Mouse (Mus musculus): ENCODE results near the gene 1700037C18Rik.

- TF ChIP-seq POLR2A (IDR thresholded peaks at IDR 0.05; ENCODE audit: low read depth, low read length) (no peak), CTCF (IDR thresholded peaks at IDR 0.05; ENCODE audit: extremely low read depth, insufficient read length, insufficient replicate concordance, low read depth, low read length) (no peak)
Observed at GRCm38 (mm10) chr16:3859254-3859653, 49.2 kb downstream of the 1700037C18Rik start.

Measured in small intestine, adult 2 months (tissue).